Mouse (Mus musculus) myocyte (in vitro differentiated cells): ENCODE results near the gene Hnrnpdl.

Experiments
- E2F4 ChIP-seq: IDR thresholded peaks from one replicate; pipeline ENCODE4 v1.6.1; 2011; ENCODE audit warnings: mild to moderate bottlenecking, control low read depth, moderate library complexity; ENCODE audit not compliant: insufficient read depth
- MAX ChIP-seq: IDR thresholded peaks from one replicate; pipeline ENCODE4 v1.6.1; 2011; ENCODE audit warnings: low read depth, mild to moderate bottlenecking, control low read depth
- MYOD1 ChIP-seq, 3 experiments: IDR thresholded peaks; one replicate each; pipeline ENCODE4 v1.6.1; 2011; ENCODE audit warnings: control low read depth in 2 of 3, low read depth in 2 of 3, mild to moderate bottlenecking in 2 of 3, moderate library complexity in 1 of 3; ENCODE audit not compliant: insufficient read length in 2 of 3, control insufficient read depth in 1 of 3
- POLR2A ChIP-seq: IDR thresholded peaks from one replicate; pipeline ENCODE4 v1.6.1; 2011; ENCODE audit warnings: low read depth, mild to moderate bottlenecking, control low read depth, moderate library complexity; ENCODE audit not compliant: insufficient read length
- TCF3 ChIP-seq: IDR thresholded peaks from one replicate; pipeline ENCODE4 v1.6.1; 2011; ENCODE audit warnings: low read depth, control low read depth; ENCODE audit not compliant: insufficient read length

- TF ChIP-seq POLR2A (peak; percentile 76), E2F4 (no peak), TCF3 (no peak), MYOD1 (IDR thresholded peaks at IDR 0.05; ENCODE audit: control insufficient read depth in 1 of 3, insufficient read length in 2 of 3, low read depth in 2 of 3) (peak in 1 of 3 experiments; percentile 13), MAX (no peak)
These were observed 506 bp downstream of the Hnrnpdl start for GRCm38 (mm10) chr5:100038714-100039601.
